Comparison of ENCODE assay signal across 12 mouse cellular contexts in genomic region chr1:39100492-39100891, GRCm38 (mm10).
"Had no signal": no experiment of that assay in that cellular context is flagged by ENCODE, and none has a peak within 500 bp of the region (broad histone marks: within the 10 kb centered on the region; RNA-seq: fewer than 3 reads in every experiment).

No protein-coding gene starts in this region.

- H3K4me3 ChIP-seq: kidney, embryonic 15.5 days; liver, embryonic 13.5 days; midbrain, embryonic 12.5 days; midbrain, embryonic 15.5 days had no signal

- DNase-seq: kidney, adult 11 months; kidney, adult 8-10 months; kidney, postnatal 10 days; kidney, postnatal 36 days; liver, embryonic 13.5 days; lung, adult 2 months; lung, postnatal 14 days; thymus, postnatal 25 days had no signal

- H3K27ac ChIP-seq: kidney, embryonic 15.5 days; liver, embryonic 13.5 days; macrophage; midbrain, embryonic 12.5 days; midbrain, embryonic 15.5 days had no signal
